Mouse (Mus musculus) embryonic facial prominence, embryonic 10.5 days (tissue): Measurements from ENCODE around the gene Olfr139. TPM values are rescaled to one million over a fixed set of nuclear protein-coding genes. Genes with fewer than 3 reads are reported as not detected.

Experiments used
- DNase-seq: peaks from one replicate; pipeline ENCODE4 v3.0.0-alpha.2; 2017; ENCODE audit warnings: low spot score
- H3K27ac ChIP-seq: fragments of 300-500 bp; sonication (generic); replicated peaks from 2 replicates; pipeline ENCODE4 v1.5.1; 2016; ENCODE audit warnings: mild to moderate bottlenecking
- H3K27me3 ChIP-seq: fragments of 300-500 bp; sonication (generic); replicated peaks from 2 replicates; pipeline ENCODE4 v1.6.1; 2016; ENCODE audit warnings: low read depth, mild to moderate bottlenecking; ENCODE audit not compliant: poor library complexity, severe bottlenecking
- H3K36me3 ChIP-seq: fragments of 300-500 bp; sonication (generic); replicated peaks from 2 replicates; pipeline ENCODE4 v1.6.1; 2016; ENCODE audit warnings: mild to moderate bottlenecking, moderate library complexity
- H3K4me1 ChIP-seq: fragments of 300-500 bp; sonication (generic); 2 replicates; pipeline ENCODE4 v1.6.1; 2016
- H3K4me3 ChIP-seq: fragments of 300-500 bp; sonication (generic); 2 replicates; pipeline ENCODE4 v1.5.1; 2016; ENCODE audit warnings: mild to moderate bottlenecking, moderate library complexity
- H3K9me3 ChIP-seq: fragments of 300-500 bp; sonication (generic); 2 replicates; pipeline ENCODE4 v1.6.1; 2016; ENCODE audit warnings: mild to moderate bottlenecking
- WGBS: fragments of 180-500 bp; shearing (Covaris S2); methylation state at CpG from one replicate; pipeline ENCODE4 v1.1.7; 2016; 5-methylcytosine and 5-hydroxymethylcytosine counted together
- polyA plus RNA-seq: library from polyadenylated mRNA; unstranded; fragments of >200 nt; fragmentation: Nextera tagmentation; extraction: Ambion mirVana; gene quantifications from 2 replicates; pipeline ENCODE4 v1.2.1, GENCODE M21; 2016

Gene Olfr139
- polyA plus RNA-seq: not detected in 2 replicates

GRCm38 (mm10) chr11:74056451-74056850 is at the start of gene Olfr139, which contains the start of gene Olfr399:
Gene Olfr139, minus strand, starts transcription at chr11:74056551.
Gene Olfr399, minus strand, starts transcription at chr11:74056615.
- Histone ChIP-seq H3K9me3 (peaks cover 40% of the 10 kb centered on the region), H3K4me3 (no peak within 1 kb of the TSS), H3K27me3 (no peaks in the 10 kb centered on the region), H3K27ac (no peak within 1 kb of the TSS), H3K36me3 (no peaks in the 10 kb centered on the region), H3K4me1 (no peaks in the 10 kb centered on the region)
- no peak for DNase-seq
- WGBS: 83% methylated on average over 2 of the region's 2 CpGs

- Histone ChIP-seq H3K4me3 (no peak overlapping the region), H3K27ac (no peak overlapping the region), H3K9me3 (peaks cover 23% of the 10 kb centered on the region), H3K4me1 (no peaks in the 10 kb centered on the region), H3K36me3 (no peaks in the 10 kb centered on the region), H3K27me3 (no peaks in the 10 kb centered on the region)
- WGBS: 33% methylated on average over 5 of the region's 5 CpGs
- no peak for DNase-seq
Observed at GRCm38 (mm10) chr11:74105066-74105465, 48.7 kb upstream of the Olfr139 start.

GRCm38 (mm10) chr11:74101507-74101906 is 45.2 kb upstream of the Olfr139 start:
- no peak for DNase-seq
- H3K4me3 ChIP-seq: no peak overlapping the region
- no peak overlapping the region for H3K27ac ChIP-seq
- no peaks in the 10 kb centered on the region for H3K36me3 ChIP-seq
- H3K4me1 ChIP-seq: no peaks in the 10 kb centered on the region
- peaks cover 15% of the 10 kb centered on the region; the same call in 1 of the 2 replicates for H3K9me3 ChIP-seq
- WGBS: 55% methylated on average over 2 of the region's 2 CpGs
- no peaks in the 10 kb centered on the region for H3K27me3 ChIP-seq

- DNase-seq: no peak
- no peak overlapping the region for H3K27ac ChIP-seq
- WGBS: 81% methylated on average over 2 of the region's 2 CpGs
- H3K36me3 ChIP-seq: no peaks in the 10 kb centered on the region
- peaks cover 18% of the 10 kb centered on the region; the same call in 1 of the 2 replicates for H3K9me3 ChIP-seq
- no peak overlapping the region for H3K4me3 ChIP-seq
- H3K4me1 ChIP-seq: no peaks in the 10 kb centered on the region
- H3K27me3 ChIP-seq: no peaks in the 10 kb centered on the region
Observed at GRCm38 (mm10) chr11:74100724-74101123, 44.4 kb upstream of the Olfr139 start.

GRCm38 (mm10) chr11:74069655-74070054 is 13.3 kb upstream of the Olfr139 start, which contains the start of gene Zfp616:
Gene Zfp616, plus strand, starts transcription at chr11:74069955.
- H3K36me3 ChIP-seq: no peaks in the 10 kb centered on the region
- H3K27ac ChIP-seq: no peak within 1 kb of the TSS
- no peak for DNase-seq
- H3K27me3 ChIP-seq: no peaks in the 10 kb centered on the region
- H3K9me3 ChIP-seq: peaks cover 19% of the 10 kb centered on the region
- H3K4me3 ChIP-seq: no peak within 1 kb of the TSS
- WGBS: 88% methylated on average over 1 of the region's 1 CpGs
- H3K4me1 ChIP-seq: no peaks in the 10 kb centered on the region

GRCm38 (mm10) chr11:74051347-74051746 is 5.0 kb downstream of the Olfr139 start:
- Histone ChIP-seq H3K36me3 (no peaks in the 10 kb centered on the region), H3K9me3 (peaks cover 24% of the 10 kb centered on the region), H3K4me3 (no peak overlapping the region), H3K4me1 (no peaks in the 10 kb centered on the region), H3K27ac (no peak overlapping the region), H3K27me3 (no peaks in the 10 kb centered on the region)
- DNase-seq: no peak
- WGBS: 71% methylated on average over 3 of the region's 3 CpGs

Other genes starting within 250 kb of the Olfr139 start
- gene Olfr392, start 239.5 kb downstream of the Olfr139 start, polyA plus RNA-seq: not detected in 2 replicates
- not detected in 2 replicates for gene Olfr393, start 205.1 kb downstream of the Olfr139 start, polyA plus RNA-seq
- gene Olfr394, start 165.8 kb downstream of the Olfr139 start, polyA plus RNA-seq: not detected in 2 replicates
- not detected in 2 replicates for gene Olfr395, start 147.3 kb downstream of the Olfr139 start, polyA plus RNA-seq
- gene Olfr23, start 119.9 kb downstream of the Olfr139 start, polyA plus RNA-seq: not detected in 2 replicates
- not detected in 2 replicates for gene Olfr397, start 95.7 kb downstream of the Olfr139 start, polyA plus RNA-seq
- gene Olfr398, start 66.1 kb downstream of the Olfr139 start, polyA plus RNA-seq: not detected in 2 replicates
- gene Olfr399, start 64 bp upstream of the Olfr139 start, polyA plus RNA-seq: not detected in 2 replicates
- not detected in 2 replicates for gene Zfp616, start 13.4 kb upstream of the Olfr139 start, polyA plus RNA-seq
- not detected in 2 replicates for gene Olfr401, start 57.2 kb upstream of the Olfr139 start, polyA plus RNA-seq
- gene Olfr402, start 97.0 kb upstream of the Olfr139 start, polyA plus RNA-seq: not detected in 2 replicates
- not detected in 2 replicates for gene Olfr403, start 129.7 kb upstream of the Olfr139 start, polyA plus RNA-seq
- gene Olfr43, start 154.8 kb upstream of the Olfr139 start, polyA plus RNA-seq: not detected in 2 replicates
- not detected in 2 replicates for gene Olfr406, start 203.3 kb upstream of the Olfr139 start, polyA plus RNA-seq
- gene Olfr59, start 227.2 kb upstream of the Olfr139 start, polyA plus RNA-seq: not detected in 2 replicates